10 mouse cellular contexts compared by ENCODE assay signal in genomic region chr5:148789147-148789566, GRCm38 (mm10).
DNase-seq lines count a peak whose midpoint lies in the region; ATAC-seq and TF ChIP-seq lines count a peak whose summit lies in the region.
"Had no signal": no experiment of that assay in that cellular context is flagged by ENCODE, and none has a peak within 500 bp of the region (broad histone marks: within the 10 kb centered on the region; RNA-seq: fewer than 3 reads in every experiment).

No protein-coding gene starts in this region.

- no peaks in the 10 kb centered on the region for H3K9me3 ChIP-seq in embryonic facial prominence, embryonic 13.5 days
- peaks cover 3% of the 10 kb centered on the region; the same call in 1 of the 2 replicates for H3K9me3 ChIP-seq in kidney, embryonic 16.5 days (ENCODE audit: low read length)
- H3K9me3 ChIP-seq in lung, postnatal 0 days (ENCODE audit: low read length): no peaks in the 10 kb centered on the region

- H3K36me3 ChIP-seq in embryonic facial prominence, embryonic 13.5 days: no peaks in the 10 kb centered on the region
- no peaks in the 10 kb centered on the region for H3K36me3 ChIP-seq in kidney, embryonic 16.5 days (ENCODE audit: insufficient read depth, low read length)
- no peaks in the 10 kb centered on the region for H3K36me3 ChIP-seq in lung, postnatal 0 days (ENCODE audit: insufficient read depth, low read length)

- TF ChIP-seq EP300 in lung, postnatal 0 days (IDR thresholded peaks at IDR 0.05): no peak

- H3K9ac ChIP-seq in embryonic facial prominence, embryonic 13.5 days: no peak overlapping the region
- no peak overlapping the region for H3K9ac ChIP-seq in kidney, embryonic 16.5 days (replicated peaks; ENCODE audit: low read length)
- no peak overlapping the region for H3K9ac ChIP-seq in lung, postnatal 0 days (replicated peaks; ENCODE audit: low read depth)

- ATAC-seq in embryonic facial prominence, embryonic 13.5 days (ENCODE audit: insufficient number of reproducible peaks, insufficient read depth, low FRiP score, low TSS enrichment, low read depth): peak; percentile 45
- peak; percentile 75 for ATAC-seq in kidney, embryonic 16.5 days (ENCODE audit: low FRiP score, low TSS enrichment)
- ATAC-seq in lung, postnatal 0 days: peak; percentile 55

- 17% methylated on average over 6 of the region's 6 CpGs for WGBS in embryonic facial prominence, embryonic 13.5 days
- WGBS in kidney, embryonic 16.5 days: 17% methylated on average over 6 of the region's 6 CpGs
- 44% methylated on average over 6 of the region's 6 CpGs for WGBS in lung, postnatal 0 days

- H3K4me2 ChIP-seq in embryonic facial prominence, embryonic 13.5 days: no peak overlapping the region
- H3K4me2 ChIP-seq in kidney, embryonic 16.5 days (replicated peaks; ENCODE audit: low read depth, low read length): no peak overlapping the region
- no peak overlapping the region for H3K4me2 ChIP-seq in lung, postnatal 0 days (replicated peaks; ENCODE audit: low read depth, low read length)
- H3K4me2 ChIP-seq: heart, embryonic 11.5 days had no signal

- DNase-seq in adrenal gland, postnatal 10 days: peak; percentile 34
- DNase-seq in adrenal gland, adult 8-10 months: no peak
- peak; percentile 70 for DNase-seq in lung, postnatal 0 days (ENCODE audit: low spot score)
- no peak for DNase-seq in layer of hippocampus, adult 9-10 months (ENCODE audit: low spot score)
- DNase-seq in ovary, postnatal 10 days (ENCODE audit: low spot score): no peak
- DNase-seq in cerebellum, adult 8-10 months: no peak
- DNase-seq: cerebellum, adult 18-20 months had no signal

- peaks cover 25% of the 10 kb centered on the region for H3K4me1 ChIP-seq in embryonic facial prominence, embryonic 13.5 days
- peaks cover 32% of the 10 kb centered on the region for H3K4me1 ChIP-seq in kidney, embryonic 16.5 days (ENCODE audit: insufficient read depth, low read length)
- no peaks in the 10 kb centered on the region for H3K4me1 ChIP-seq in lung, postnatal 0 days (ENCODE audit: insufficient read depth, low read depth, low read length)

- H3K4me3 ChIP-seq in embryonic facial prominence, embryonic 13.5 days: no peak overlapping the region
- H3K4me3 ChIP-seq in kidney, embryonic 16.5 days (ENCODE audit: low read length): no peak overlapping the region
- no peak overlapping the region for H3K4me3 ChIP-seq in lung, postnatal 0 days (ENCODE audit: low read depth, low read length)

- H3K27me3 ChIP-seq in embryonic facial prominence, embryonic 13.5 days: peaks cover 11% of the 10 kb centered on the region; the same call in 1 of the 2 replicates
- H3K27me3 ChIP-seq in kidney, embryonic 16.5 days (ENCODE audit: insufficient read depth, low read length): no peaks in the 10 kb centered on the region
- H3K27me3 ChIP-seq in lung, postnatal 0 days (replicated peaks; ENCODE audit: insufficient read depth, low read length): no peaks in the 10 kb centered on the region

- H3K27ac ChIP-seq in embryonic facial prominence, embryonic 13.5 days: peak overlapping the region; percentile 34
- peak overlapping the region; percentile 86 for H3K27ac ChIP-seq in kidney, embryonic 16.5 days (ENCODE audit: low read length)
- no peak overlapping the region for H3K27ac ChIP-seq in lung, postnatal 0 days (ENCODE audit: low read length)

- TF ChIP-seq CTCF in lung, postnatal 0 days (IDR thresholded peaks at IDR 0.05): no peak

Comparison
In these comparisons a context has a peak if more than half of its experiments do, and no peak if none do; other contexts are left out.
1. DNase-seq: peak in adrenal gland, postnatal 10 days (single experiment) and lung, postnatal 0 days (single experiment); none in adrenal gland, adult 8-10 months (single experiment), layer of hippocampus, adult 9-10 months (single experiment), ovary, postnatal 10 days (single experiment) and cerebellum, adult 8-10 months (single experiment).
2. Peak in every context shown above with its lines, with median percentiles within 50 percentile points of each other: ATAC-seq.